Mouse (Mus musculus): ENCODE measurements around the gene Olfml1.

Gene Olfml1

GRCm38 (mm10) chr7:107594857-107595402 lies 27.7 kb downstream of the Olfml1 start, which contains the start of gene Ppfibp2:
Gene Ppfibp2 (plus strand): TSS chr7:107595207.
- peak; percentile 96 for DNase-seq (ENCODE audit: inconsistent ontology term)

GRCm38 (mm10) chr7:107595426-107595825 lies 28.2 kb downstream of the Olfml1 start:
- DNase-seq (ENCODE audit: inconsistent ontology term): no peak

- DNase-seq (ENCODE audit: inconsistent ontology term): no peak
Observed at GRCm38 (mm10) chr7:107596753-107597152, 29.5 kb downstream of the Olfml1 start.

- DNase-seq (ENCODE audit: inconsistent ontology term): no peak
Observed at GRCm38 (mm10) chr7:107597956-107598355, 30.7 kb downstream of the Olfml1 start.

GRCm38 (mm10) chr7:107600651-107601050 lies 33.4 kb downstream of the Olfml1 start:
- DNase-seq (ENCODE audit: inconsistent ontology term): no peak

GRCm38 (mm10) chr7:107602505-107602904 lies 35.3 kb downstream of the Olfml1 start:
- DNase-seq (ENCODE audit: inconsistent ontology term): no peak

DNA sequence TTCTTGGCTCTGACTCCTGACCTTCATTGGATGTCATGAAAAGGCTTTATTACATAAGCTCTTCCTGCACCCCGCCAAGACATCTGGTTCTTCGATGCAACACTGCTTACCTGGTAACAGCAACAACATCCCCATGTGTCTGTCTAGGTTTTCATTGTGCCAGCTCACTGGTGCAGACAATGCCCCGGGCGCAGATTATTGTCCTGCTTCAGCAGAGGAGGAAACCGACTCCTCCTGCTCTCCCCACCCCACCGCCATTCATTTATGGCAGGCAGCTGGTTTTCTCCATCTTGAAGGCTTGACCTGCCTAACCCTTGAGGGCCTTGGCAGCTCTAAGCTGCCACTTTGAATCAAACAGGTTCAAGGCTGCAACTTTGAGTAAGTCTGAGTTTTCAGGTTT lies 35.7 kb downstream of the Olfml1 start:
- DNase-seq (ENCODE audit: inconsistent ontology term): peak; percentile 36

GRCm38 (mm10) chr7:107607766-107608165 lies 40.5 kb downstream of the Olfml1 start:
- DNase-seq (ENCODE audit: inconsistent ontology term): no peak

- no peak for DNase-seq (ENCODE audit: inconsistent ontology term)
Observed at GRCm38 (mm10) chr7:107609622-107610255, 42.5 kb downstream of the Olfml1 start.

GRCm38 (mm10) chr7:107610880-107611279 lies 43.6 kb downstream of the Olfml1 start:
- DNase-seq (ENCODE audit: inconsistent ontology term): no peak

- DNase-seq (ENCODE audit: inconsistent ontology term): no peak
Observed at GRCm38 (mm10) chr7:107618028-107618992, 51.1 kb downstream of the Olfml1 start.

- DNase-seq (ENCODE audit: inconsistent ontology term): no peak
Observed at GRCm38 (mm10) chr7:107619225-107619624, 52.0 kb downstream of the Olfml1 start.

DNA sequence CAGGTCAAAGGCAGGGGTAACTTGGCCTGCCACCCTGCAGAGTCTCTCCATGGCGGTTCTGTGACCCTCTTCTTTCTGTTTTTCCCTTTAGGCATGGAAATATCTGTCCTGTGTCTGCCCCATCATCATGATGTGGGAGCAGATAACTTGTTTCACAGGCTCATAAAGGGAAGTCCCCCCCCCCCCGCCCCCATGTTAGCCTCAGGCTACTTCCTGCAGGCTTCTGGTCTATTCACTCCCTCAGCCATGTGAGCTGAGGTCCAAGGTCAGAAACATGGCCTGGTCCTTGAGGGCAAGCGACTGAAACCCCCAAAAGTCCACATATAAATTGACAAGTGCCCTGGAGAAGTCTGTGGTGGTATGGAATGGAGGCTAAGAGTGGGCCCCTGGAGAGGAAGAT lies 52.9 kb downstream of the Olfml1 start:
- no peak for DNase-seq (ENCODE audit: inconsistent ontology term)

DNA sequence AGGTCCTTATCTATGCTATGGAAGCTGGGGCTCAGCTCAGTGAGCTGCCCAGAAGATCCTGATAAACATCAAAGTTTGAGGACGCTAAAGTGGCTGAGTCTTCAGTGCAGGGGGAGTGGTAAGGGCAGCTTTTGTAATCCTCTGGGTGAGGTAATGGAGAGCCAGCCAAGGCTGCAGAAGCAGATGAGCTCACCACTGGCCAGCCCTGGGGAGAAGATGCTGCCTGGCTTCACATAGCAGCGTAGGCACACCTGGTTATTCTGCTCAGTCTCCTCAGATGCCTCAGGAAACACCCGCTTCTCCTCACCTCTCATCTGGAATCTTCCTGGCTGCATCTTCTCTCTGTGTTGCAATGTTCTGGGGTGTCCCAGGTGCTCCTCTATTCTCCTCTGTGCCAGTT lies 57.2 kb downstream of the Olfml1 start:
- no peak for DNase-seq (ENCODE audit: inconsistent ontology term)

- no peak for DNase-seq (ENCODE audit: inconsistent ontology term)
Observed at GRCm38 (mm10) chr7:107625061-107625460, 57.8 kb downstream of the Olfml1 start, which contains the start of gene 5330417H12Rik. Gene 5330417H12Rik (minus strand): TSS chr7:107625161.

- DNase-seq (ENCODE audit: inconsistent ontology term): no peak
Observed at GRCm38 (mm10) chr7:107625781-107626180, 58.5 kb downstream of the Olfml1 start.

DNA sequence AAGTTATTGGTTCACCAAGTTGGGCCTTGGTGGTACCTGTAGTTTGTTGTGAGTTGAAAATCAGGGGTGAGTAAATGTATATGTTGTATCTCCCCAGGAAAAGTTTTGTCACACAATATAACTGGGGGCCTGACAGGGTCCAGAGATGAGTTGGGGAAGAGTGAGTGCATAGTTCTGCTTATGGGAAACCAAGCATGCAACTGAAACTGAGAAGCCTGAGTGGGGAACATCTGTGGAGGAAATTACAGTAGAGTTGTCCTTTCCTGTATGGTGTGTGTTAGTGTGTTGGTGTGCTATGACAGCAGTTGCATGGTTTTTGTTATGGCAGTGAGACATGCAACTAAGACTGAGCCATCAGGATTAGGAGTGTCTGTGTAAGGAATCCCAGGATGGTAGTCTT lies 61.1 kb downstream of the Olfml1 start:
- no peak for DNase-seq (ENCODE audit: inconsistent ontology term)

DNA sequence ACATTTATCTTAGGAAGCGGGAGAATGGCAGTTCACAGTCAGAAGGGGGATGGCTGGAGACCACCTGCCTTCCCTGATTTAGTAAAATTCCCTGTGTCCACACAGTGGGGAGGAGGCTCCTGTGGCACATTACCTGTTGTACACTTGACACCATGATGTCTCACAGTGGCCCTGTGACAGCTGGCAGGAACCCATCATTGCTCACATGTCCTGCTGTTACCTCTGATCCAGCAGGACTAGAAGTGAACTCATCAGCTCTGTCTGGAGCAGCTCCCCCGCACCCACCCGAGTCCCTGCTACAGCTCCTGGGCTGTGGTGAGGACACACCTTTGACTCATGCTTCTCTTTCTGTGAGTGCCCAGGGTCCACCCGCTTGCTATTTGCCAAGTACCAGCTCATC lies 66.0 kb downstream of the Olfml1 start:
- no peak for DNase-seq (ENCODE audit: inconsistent ontology term)

GRCm38 (mm10) chr7:107637398-107637797 lies 70.2 kb downstream of the Olfml1 start:
- DNase-seq (ENCODE audit: inconsistent ontology term): no peak

DNA sequence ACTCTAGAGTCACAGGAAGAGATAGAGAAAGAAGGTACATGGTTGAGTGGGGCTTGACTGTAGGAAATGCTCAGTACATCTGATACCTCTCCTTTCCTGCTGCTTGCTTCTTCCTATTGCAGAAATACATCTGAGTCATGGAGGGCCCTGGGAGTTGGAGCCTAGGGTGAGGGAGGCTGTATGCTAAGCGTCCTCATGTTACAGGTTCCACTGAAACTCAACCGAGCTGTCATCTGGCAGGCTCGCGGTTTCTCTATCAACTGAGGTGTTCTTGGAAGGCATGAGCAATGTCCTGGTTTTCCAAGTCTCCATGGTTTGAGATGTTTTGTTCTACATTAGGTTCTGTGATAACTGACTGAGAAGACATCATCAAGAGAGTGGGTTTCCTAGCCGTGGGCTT lies 70.8 kb downstream of the Olfml1 start:
- DNase-seq (ENCODE audit: inconsistent ontology term): no peak
